Mouse (Mus musculus) testis, postnatal 14 days (tissue): Measurements from ENCODE around the gene Vopp1.

Source experiments
- DNase-seq: peaks from one replicate; pipeline ENCODE4 v3.0.0; 2021; ENCODE audit warnings: low spot score

Gene Vopp1

GRCm38 (mm10) chr6:57782658-57783057 lies 42.3 kb downstream of the Vopp1 start:
- no peak for DNase-seq

- no peak for DNase-seq
These were observed 44.6 kb downstream of the Vopp1 start for GRCm38 (mm10) chr6:57780359-57780758.

- DNase-seq = no peak
These were observed 51.2 kb downstream of the Vopp1 start for GRCm38 (mm10) chr6:57773792-57774191.

GRCm38 (mm10) chr6:57770467-57771190 lies 54.3 kb downstream of the Vopp1 start:
- no peak for DNase-seq

- no peak for DNase-seq
These were observed 55.9 kb downstream of the Vopp1 start for GRCm38 (mm10) chr6:57768948-57769525.

- no peak for DNase-seq
These were observed 57.7 kb downstream of the Vopp1 start for GRCm38 (mm10) chr6:57767112-57767868.

GRCm38 (mm10) chr6:57766287-57766686 lies 58.7 kb downstream of the Vopp1 start:
- no peak for DNase-seq

GRCm38 (mm10) chr6:57765095-57765878 lies 59.7 kb downstream of the Vopp1 start:
- no peak for DNase-seq

- no peak for DNase-seq
These were observed 61.9 kb downstream of the Vopp1 start for GRCm38 (mm10) chr6:57763054-57763453.

- DNase-seq = no peak
These were observed 70.8 kb downstream of the Vopp1 start for GRCm38 (mm10) chr6:57753962-57754759.

- DNase-seq = no peak
These were observed 79.2 kb downstream of the Vopp1 start for GRCm38 (mm10) chr6:57745748-57746129.

GRCm38 (mm10) chr6:57744974-57745747 lies 79.8 kb downstream of the Vopp1 start:
- no peak for DNase-seq

GRCm38 (mm10) chr6:57744123-57744522 lies 80.8 kb downstream of the Vopp1 start:
- DNase-seq = no peak

- DNase-seq = no peak
These were observed 81.6 kb downstream of the Vopp1 start for GRCm38 (mm10) chr6:57743333-57743732.

- no peak for DNase-seq
These were observed 82.2 kb downstream of the Vopp1 start for GRCm38 (mm10) chr6:57742749-57743148.

GRCm38 (mm10) chr6:57721347-57721746 lies 103.6 kb downstream of the Vopp1 start:
- DNase-seq = no peak

- DNase-seq = no peak
These were observed 113.2 kb downstream of the Vopp1 start for GRCm38 (mm10) chr6:57711726-57712125.

GRCm38 (mm10) chr6:57706721-57707120 lies 118.2 kb downstream of the Vopp1 start:
- DNase-seq = no peak

GRCm38 (mm10) chr6:57703703-57704102 lies 121.3 kb downstream of the Vopp1 start:
- no peak for DNase-seq

GRCm38 (mm10) chr6:57702743-57703499 lies 122.0 kb downstream of the Vopp1 start:
- DNase-seq = peak; percentile 93
